Mouse (Mus musculus): ENCODE data around the gene Tcte3.
"Not testable (repeated sequence)": the region's sequence is repeated elsewhere in the genome, so short reads cannot be mapped to it uniquely, and the experiment has no call there.

The Tcte3 gene

DNA sequence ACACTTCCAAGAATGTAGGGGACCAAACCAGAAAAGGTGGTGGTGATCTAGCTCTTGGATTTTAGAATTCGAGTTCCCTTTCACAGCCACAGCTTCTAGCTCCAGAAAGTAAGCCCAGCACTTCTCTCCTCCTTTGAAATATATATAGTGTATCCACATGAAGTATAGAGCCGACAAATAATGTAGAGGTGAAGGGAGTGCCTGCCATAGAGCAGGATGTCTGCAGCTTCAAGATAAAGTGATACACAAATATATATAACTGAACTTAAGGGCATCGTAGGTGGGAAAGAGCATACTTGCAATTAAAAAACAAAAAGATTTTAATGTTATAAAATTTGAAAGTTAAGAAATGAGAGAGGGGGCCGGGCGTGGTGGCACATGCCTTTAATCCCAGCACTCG lies 15.8 kb downstream of the Tcte3 start:
- DNase-seq, result not testable (repeated sequence)

- DNase-seq, result not testable (repeated sequence)
Measured at GRCm38 (mm10) chr17:15024502-15025193, 16.6 kb downstream of the Tcte3 start.

- DNase-seq, result not testable (repeated sequence)
Measured at GRCm38 (mm10) chr17:15023878-15024492, 17.3 kb downstream of the Tcte3 start.

DNA sequence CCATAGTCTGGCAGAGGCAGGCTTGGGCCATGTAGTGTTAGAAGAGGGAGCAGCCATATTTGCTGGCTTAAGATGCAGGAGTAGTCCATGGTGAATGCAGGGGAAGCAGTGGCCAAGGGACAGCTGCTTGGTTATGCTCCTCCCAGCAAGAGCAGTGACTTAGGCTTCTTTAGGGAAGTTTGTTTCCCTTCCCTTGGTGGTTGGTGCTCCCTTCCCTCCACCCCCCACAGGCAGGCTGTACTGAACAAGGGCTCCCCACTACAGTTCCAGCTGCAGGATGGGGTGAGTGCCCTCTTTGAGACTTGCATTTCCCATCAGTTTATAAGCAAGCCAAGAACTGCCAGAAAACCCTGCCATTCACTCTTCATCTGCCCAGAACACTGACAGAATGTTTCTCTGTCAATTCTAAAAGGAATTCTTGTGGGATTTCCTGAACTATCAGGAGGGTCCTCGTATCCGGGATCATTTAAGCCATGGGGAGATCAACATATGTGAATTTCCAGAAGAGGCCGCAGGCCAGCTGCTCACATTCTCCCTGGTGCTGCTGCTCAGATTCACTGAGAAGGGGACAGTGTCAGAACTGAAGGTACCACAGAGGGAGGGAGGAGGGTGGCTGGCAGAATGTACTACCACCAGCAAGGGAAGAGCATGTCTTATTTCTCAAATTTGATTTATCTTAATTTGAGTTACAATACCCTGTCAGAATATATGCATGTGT lies 19.6 kb downstream of the Tcte3 start:
- not testable (repeated sequence) for DNase-seq

DNA sequence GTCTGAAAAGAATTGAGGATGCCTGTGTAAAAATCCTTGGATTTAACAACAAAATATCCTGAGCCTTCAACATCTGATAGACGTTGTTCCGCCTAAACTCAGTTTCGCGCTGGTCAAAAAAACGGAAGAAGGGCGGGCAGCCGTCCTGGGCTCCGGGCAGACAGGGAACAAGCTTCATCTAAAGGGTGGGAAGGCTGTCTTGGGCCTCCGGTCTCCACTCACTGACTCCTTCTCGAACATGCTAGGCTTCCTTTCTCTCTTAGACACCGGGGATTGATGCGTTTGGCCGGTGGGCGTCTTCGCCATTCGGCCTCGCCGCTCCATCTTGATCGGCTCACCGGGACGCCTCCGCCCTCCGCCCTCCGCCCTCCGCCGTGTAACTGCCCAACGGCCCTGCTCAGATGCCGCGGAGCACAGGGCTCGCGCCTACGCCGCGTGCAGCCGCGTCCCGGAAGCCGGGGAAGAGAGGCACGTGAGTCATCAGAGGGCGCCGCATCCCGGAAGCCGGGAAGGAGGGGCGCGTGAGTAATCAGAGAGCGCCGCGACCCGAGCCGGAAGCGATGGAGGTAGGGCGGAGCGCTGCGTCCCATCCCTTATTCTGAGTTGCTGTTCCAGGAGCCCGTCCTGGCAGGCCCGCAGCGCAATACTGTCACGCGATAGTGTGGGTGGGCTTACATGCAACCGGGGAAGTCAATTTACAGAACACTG lies 31.4 kb downstream of the Tcte3 start, which contains the start of gene Gm3435:
Gene Gm3435 (plus strand): TSS at position 471 of the 708 bp plus-strand sequence.
- DNase-seq, result not testable (repeated sequence)

- DNase-seq, result not testable (repeated sequence)
Measured at GRCm38 (mm10) chr17:15009088-15009487, 32.2 kb downstream of the Tcte3 start.

DNA sequence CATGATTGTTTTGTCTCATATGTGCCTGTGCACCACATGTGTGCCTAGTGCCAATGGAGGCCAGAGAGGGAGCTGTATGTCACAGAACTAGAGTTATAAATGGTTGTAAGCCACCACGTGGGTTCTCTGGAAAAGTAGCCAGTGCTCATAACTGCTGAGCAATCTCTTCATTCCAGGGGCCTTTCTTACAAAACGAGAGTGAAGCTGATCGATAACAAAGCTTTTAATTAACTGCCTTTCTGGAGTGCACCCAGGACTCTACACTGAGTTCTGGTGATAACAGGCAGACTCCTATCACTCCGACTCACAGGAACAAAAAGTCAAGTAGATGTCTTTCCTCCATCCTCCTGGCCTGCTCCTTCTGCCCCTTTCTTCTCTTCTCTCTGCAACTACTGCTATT lies 41.2 kb downstream of the Tcte3 start:
- not testable (repeated sequence) for DNase-seq

DNA sequence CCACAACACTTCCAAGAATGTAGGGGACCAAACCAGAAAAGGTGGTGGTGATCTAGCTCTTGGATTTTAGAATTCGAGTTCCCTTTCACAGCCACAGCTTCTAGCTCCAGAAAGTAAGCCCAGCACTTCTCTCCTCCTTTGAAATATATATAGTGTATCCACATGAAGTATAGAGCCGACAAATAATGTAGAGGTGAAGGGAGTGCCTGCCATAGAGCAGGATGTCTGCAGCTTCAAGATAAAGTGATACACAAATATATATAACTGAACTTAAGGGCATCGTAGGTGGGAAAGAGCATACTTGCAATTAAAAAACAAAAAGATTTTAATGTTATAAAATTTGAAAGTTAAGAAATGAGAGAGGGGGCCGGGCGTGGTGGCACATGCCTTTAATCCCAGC lies 47.1 kb downstream of the Tcte3 start:
- not testable (repeated sequence) for DNase-seq

- not testable (repeated sequence) for DNase-seq
Measured at GRCm38 (mm10) chr17:14993139-14993832, 48.0 kb downstream of the Tcte3 start.

GRCm38 (mm10) chr17:14992522-14993138 lies 48.7 kb downstream of the Tcte3 start:
- DNase-seq, result not testable (repeated sequence)

DNA sequence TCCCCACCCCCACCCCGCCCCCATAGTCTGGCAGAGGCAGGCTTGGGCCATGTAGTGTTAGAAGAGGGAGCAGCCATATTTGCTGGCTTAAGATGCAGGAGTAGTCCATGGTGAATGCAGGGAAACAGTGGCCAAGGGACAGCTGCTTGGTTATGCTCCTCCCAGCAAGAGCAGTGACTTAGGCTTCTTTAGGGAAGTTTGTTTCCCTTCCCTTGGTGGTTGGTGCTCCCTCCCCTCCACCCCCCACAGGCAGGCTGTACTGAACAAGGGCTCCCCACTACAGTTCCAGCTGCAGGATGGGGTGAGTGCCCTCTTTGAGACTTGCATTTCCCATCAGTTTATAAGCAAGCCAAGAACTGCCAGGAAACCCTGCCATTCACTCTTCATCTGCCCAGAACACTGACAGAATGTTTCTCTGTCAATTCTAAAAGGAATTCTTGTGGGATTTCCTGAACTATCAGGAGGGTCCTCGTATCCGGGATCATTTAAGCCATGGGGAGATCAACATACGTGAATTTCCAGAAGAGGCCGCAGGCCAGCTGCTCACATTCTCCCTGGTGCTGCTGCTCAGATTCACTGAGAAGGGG lies 51.1 kb downstream of the Tcte3 start:
- not testable (repeated sequence) for DNase-seq

GRCm38 (mm10) chr17:14978362-14979038 lies 62.8 kb downstream of the Tcte3 start, which contains the start of the genes 9030025P20Rik and Gm3417:
TSS of gene 9030025P20Rik (plus strand) at chr17:14978468.
TSS of gene Gm3417 (minus strand) at chr17:14978790.
- DNase-seq, result not testable (repeated sequence)

DNA sequence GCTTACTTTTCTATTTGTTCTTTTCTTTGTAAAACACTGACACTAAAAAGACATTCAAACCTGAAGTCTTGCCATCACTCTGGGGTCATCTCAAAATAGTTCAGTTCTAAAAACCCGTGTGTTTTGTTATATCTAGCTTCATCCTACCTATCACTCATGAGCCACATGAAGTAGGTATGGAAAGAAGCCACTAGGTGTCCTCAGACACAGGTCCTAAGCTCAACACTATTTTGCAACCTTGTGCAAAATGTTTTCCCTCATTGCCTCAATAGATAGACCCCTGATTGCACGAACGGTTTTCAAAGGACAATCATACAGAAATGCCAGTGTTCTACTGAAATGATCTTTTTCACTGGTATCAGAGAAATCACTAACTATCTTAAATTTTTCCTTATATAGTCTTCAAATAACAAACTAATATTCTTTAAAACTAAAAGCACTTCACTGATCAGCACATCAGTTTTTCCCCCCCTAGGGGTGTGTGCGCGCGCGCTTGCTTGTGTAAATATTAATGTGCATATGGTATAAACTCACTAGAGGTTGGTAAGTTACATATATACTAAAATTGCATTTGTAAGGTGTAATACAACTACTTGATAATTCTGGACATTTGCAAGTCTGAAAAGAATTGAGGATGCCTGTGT lies 63.4 kb downstream of the Tcte3 start:
- DNase-seq, result not testable (repeated sequence)
